Mouse (Mus musculus): ENCODE measurements around the gene Kcnd2.

The Kcnd2 gene

GRCm38 (mm10) chr6:21692861-21693350, 477.6 kb downstream of the Kcnd2 start:
- no peak for DNase-seq

GRCm38 (mm10) chr6:21697641-21698040, 482.3 kb downstream of the Kcnd2 start:
- DNase-seq, result no peak

- no peak for DNase-seq
These were observed 485.8 kb downstream of the Kcnd2 start for GRCm38 (mm10) chr6:21701131-21701530.

GRCm38 (mm10) chr6:21709228-21709627, 493.9 kb downstream of the Kcnd2 start:
- DNase-seq, result no peak

GRCm38 (mm10) chr6:21719121-21719520, 503.8 kb downstream of the Kcnd2 start:
- no peak for DNase-seq

- DNase-seq, result no peak
These were observed 506.9 kb downstream of the Kcnd2 start for GRCm38 (mm10) chr6:21722238-21722637.

GRCm38 (mm10) chr6:21740606-21741005, 525.3 kb downstream of the Kcnd2 start:
- DNase-seq, result no peak

GRCm38 (mm10) chr6:21744615-21745266, 529.4 kb downstream of the Kcnd2 start:
- no peak for DNase-seq

GRCm38 (mm10) chr6:21747536-21747935, 532.2 kb downstream of the Kcnd2 start:
- DNase-seq, result no peak

GRCm38 (mm10) chr6:21767787-21768221, 552.5 kb downstream of the Kcnd2 start:
- DNase-seq, result peak; percentile 27

- DNase-seq, result peak; percentile 31
These were observed 553.6 kb downstream of the Kcnd2 start for GRCm38 (mm10) chr6:21768745-21769446.

- DNase-seq, result no peak
These were observed 554.1 kb downstream of the Kcnd2 start for GRCm38 (mm10) chr6:21769447-21769809.

GRCm38 (mm10) chr6:21774213-21774916, 559.1 kb downstream of the Kcnd2 start:
- no peak for DNase-seq

Measured in kidney, postnatal 10 days (tissue).